27 mouse cellular contexts compared by ENCODE assay signal in the genomic region with DNA sequence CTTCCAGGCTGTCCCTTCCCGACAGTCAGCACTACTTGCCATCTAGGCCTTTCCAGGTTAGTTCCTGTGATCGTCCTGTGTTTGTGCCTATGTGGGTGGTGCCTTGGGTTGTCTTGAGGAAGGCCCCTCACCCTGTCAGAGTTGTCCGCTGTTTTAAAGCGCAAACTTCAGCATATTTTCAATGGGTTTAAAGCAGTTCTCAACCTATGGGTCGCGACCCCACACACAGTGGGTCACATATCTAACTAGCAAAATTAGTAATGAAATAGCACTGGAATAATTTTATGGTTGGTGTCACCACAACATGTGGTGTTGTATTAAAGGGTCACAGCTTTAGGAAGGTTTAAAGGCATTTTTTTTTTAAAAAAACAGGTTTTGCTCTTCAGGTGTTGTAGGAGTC. TPM values are rescaled to one million over a fixed set of nuclear protein-coding genes. Genes with fewer than 3 reads are reported as not detected.
"Had no signal": no experiment of that assay in that cellular context is flagged by ENCODE, and none has a peak within 500 bp of the region (broad histone marks: within the 10 kb centered on the region; RNA-seq: fewer than 3 reads in every experiment).

No protein-coding gene starts in this region.

- H3K36me3 ChIP-seq: liver, embryonic 15.5 days; lung, embryonic 15.5 days; neural tube, embryonic 13.5 days; neural tube, embryonic 15.5 days had no signal

- H3K9me3 ChIP-seq: liver, embryonic 15.5 days; lung, embryonic 15.5 days; neural tube, embryonic 13.5 days; neural tube, embryonic 15.5 days had no signal

- ATAC-seq: liver, postnatal 0 days had no signal

- H3K9ac ChIP-seq: liver, embryonic 15.5 days; lung, embryonic 15.5 days had no signal

- DNase-seq: liver, postnatal 0 days; lung, adult 2 months; lung, postnatal 14 days; lung, postnatal 36 days; midbrain, embryonic 14.5 days; right cerebral cortex, adult 18-20 months; right cerebral cortex, postnatal 25 days; right cerebral cortex, postnatal 4 days; spleen, adult 18-20 months; thymus, adult 18-20 months; thymus, postnatal 14 days; thymus, postnatal 36 days had no signal

- H3K27ac ChIP-seq: liver, embryonic 15.5 days; lung, embryonic 15.5 days; macrophage; neural tube, embryonic 13.5 days; neural tube, embryonic 15.5 days had no signal

- H3K4me3 ChIP-seq: myocyte had no signal

- H3K4me1 ChIP-seq: liver, embryonic 15.5 days had no signal

RNA-seq across cellular contexts. Expression of a gene that starts 1.1 kb away (rescaled TPM):
- total RNA-seq: megakaryocyte progenitor cell, adult 5-6 weeks; megakaryocyte-erythroid progenitor cell, adult 5-6 weeks had no signal
- polyA plus RNA-seq: liver, embryonic 15.5 days; liver, postnatal 0 days; lung, embryonic 15.5 days; macrophage; midbrain, embryonic 11.5 days; midbrain, embryonic 14.5 days; myocyte; neural tube, embryonic 11.5 days; neural tube, embryonic 13.5 days; small intestine, adult 2 months; stomach, embryonic 14.5 days; stomach, embryonic 16.5 days; thymus, postnatal 0 days had no signal

RNA-seq across cellular contexts. Expression of a gene that starts 23.5 kb away (rescaled TPM):
- total RNA-seq: megakaryocyte progenitor cell, adult 5-6 weeks; megakaryocyte-erythroid progenitor cell, adult 5-6 weeks had no signal
- polyA plus RNA-seq: liver, embryonic 15.5 days; liver, postnatal 0 days; macrophage; myocyte; stomach, embryonic 14.5 days; stomach, embryonic 16.5 days had no signal

RNA-seq across cellular contexts. Expression of a gene that starts 27.4 kb away (rescaled TPM):
- total RNA-seq: megakaryocyte progenitor cell, adult 5-6 weeks; megakaryocyte-erythroid progenitor cell, adult 5-6 weeks had no signal
- polyA plus RNA-seq: liver, embryonic 15.5 days; liver, postnatal 0 days; macrophage; midbrain, embryonic 11.5 days; midbrain, embryonic 14.5 days; midbrain, embryonic 16.5 days; myocyte; neural tube, embryonic 11.5 days; neural tube, embryonic 15.5 days; small intestine, adult 2 months; stomach, embryonic 14.5 days; stomach, embryonic 16.5 days had no signal
